Mouse (Mus musculus): ENCODE measurements around the gene Fam166b.

- no peak for TF ChIP-seq CTCF (IDR thresholded peaks at IDR 0.05; ENCODE audit: low read depth, low read length)
- no peak for TF ChIP-seq GATA2 (IDR thresholded peaks at IDR 0.05; ENCODE audit: borderline replicate concordance, low read depth, low read length)
- TF ChIP-seq POLR2AphosphoS5 (IDR thresholded peaks at IDR 0.05; ENCODE audit: insufficient replicate concordance, low read depth, low read length), result no peak
- TF ChIP-seq GATA1 (IDR thresholded peaks at IDR 0.05; ENCODE audit: borderline replicate concordance, low read length), result no peak
- no peak for TF ChIP-seq TAL1 (conservative IDR thresholded peaks at IDR 0.05; ENCODE audit: low read depth, low read length)
These were observed 29.4 kb downstream of the Fam166b start for GRCm38 (mm10) chr4:43399391-43400131.
